Mouse (Mus musculus) kidney, adult 11 months (tissue): Measurements from ENCODE around the gene Ngfr.

ENCODE experiments used
- DNase-seq: peaks from one replicate; pipeline ENCODE4 v3.0.0; 2022

Gene Ngfr

GRCm38 (mm10) chr11:95594686-95595212 is 7.2 kb upstream of the Ngfr start:
- no peak for DNase-seq

DNA sequence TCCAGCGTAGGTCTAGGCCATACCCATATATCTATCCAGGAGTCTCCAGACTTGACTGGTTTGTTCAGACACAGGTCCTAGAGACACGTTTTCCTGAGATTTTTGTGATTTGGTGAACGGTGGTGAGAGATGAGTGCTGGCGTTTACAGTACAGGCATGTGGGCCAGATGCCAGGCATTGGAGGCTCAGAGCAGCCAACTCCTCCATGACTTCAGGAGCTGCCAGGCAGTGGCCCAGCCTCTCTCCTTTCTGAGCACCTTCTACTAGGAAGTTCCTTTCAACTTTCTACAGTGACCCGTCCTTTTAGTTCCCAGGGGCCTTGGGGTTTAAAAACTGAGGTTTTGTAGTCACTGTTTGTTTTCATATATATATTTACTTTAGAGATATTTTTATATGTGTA is 6.0 kb upstream of the Ngfr start:
- DNase-seq = no peak

DNA sequence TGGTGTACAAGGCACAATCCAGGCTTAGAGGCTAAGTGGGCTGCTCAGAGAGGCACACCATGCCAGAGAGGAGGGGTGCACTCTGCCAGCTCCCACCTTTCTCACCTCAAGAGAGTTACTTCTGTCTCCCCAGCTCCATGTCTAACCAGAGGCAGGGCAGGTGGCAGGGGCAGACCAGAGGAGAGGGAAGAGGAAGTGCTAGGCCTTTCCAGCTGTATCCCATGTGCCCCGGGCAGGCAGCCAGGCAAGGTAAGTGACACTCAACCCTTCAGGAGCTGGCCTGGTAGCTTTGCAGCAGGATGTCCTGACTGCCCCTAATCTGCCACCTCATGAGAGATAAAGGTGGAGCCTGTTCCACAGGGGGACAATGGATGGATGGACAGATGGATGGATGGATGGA is 5.2 kb upstream of the Ngfr start:
- no peak for DNase-seq

- DNase-seq = no peak
These were observed 1.7 kb upstream of the Ngfr start for GRCm38 (mm10) chr11:95589195-95589594.

DNA sequence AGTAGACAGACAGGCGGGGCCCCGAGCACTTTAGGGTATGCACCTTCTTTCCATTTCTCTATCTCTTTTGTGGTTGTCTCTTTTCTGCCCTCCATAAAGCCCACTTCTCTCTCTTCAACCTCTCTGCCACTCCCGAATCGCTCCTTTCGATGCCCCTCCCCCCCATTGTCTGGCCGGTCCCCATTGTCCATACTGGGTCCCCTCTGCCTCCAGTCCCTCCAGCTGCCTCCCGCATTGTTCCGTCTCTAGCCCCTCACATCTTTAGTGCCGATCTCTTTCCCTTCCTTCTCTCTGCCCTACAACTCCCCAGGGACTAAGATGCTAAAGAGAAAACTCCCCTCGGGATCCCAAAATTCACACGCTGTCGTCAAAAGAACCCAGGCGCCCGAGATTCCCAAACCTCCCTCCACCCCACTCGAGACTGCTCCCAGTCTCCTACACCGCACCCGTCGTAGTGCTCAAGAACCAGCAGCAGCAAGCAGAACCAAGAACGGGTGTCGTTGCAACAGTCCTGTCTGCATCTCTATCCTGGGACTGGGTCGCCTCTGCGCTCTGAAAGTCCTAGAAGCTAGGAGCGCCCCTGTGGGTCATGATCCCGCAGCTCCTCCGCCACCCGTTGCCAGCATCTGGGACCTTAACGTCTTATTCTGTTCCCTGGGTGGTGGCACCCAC is 648 bp downstream of the Ngfr start:
- no peak for DNase-seq

DNA sequence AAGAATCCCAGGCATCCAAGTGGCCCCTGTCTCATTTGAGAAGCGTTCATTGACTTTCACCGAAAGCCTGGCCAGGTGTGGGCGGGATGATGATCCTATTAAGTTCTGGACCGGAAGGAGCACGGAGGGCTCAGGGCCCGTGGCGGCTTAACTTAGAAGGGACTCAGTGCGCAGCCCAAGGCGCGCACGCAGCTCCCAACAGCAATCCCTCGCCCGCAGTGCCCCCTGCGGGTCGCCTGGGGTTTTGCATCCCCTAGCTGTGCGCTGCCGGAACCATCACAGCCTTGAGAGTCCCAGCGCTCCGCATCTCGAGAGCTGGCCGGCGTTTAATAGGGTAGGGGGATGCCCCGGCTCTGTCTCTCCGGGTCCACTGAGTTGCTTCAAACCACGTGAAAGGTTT is 1.4 kb downstream of the Ngfr start:
- peak; percentile 74 for DNase-seq

- no peak for DNase-seq
These were observed 1.9 kb downstream of the Ngfr start for GRCm38 (mm10) chr11:95585684-95586083.

DNA sequence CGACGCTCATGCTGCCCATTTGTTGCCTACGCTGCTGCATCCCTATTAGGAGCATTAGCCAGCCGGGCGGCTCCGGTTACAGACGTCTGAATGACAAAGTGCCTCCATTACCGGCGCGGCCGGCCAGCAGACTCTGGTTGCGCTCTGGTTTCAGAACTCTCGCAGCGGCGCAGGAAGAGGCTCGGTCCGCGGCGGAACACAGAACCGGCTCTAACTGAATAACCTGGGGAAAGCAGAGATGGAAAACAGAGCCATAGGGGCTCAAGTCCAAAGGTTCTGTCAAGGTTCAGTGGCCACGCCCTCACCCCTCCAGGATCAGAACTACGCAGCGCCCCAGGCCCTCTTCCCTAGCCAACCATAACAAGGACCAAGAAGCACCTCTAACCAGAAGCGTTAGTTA is 2.3 kb downstream of the Ngfr start:
- peak; percentile 79 for DNase-seq

- DNase-seq = no peak
These were observed 2.9 kb downstream of the Ngfr start for GRCm38 (mm10) chr11:95584651-95585050.

DNA sequence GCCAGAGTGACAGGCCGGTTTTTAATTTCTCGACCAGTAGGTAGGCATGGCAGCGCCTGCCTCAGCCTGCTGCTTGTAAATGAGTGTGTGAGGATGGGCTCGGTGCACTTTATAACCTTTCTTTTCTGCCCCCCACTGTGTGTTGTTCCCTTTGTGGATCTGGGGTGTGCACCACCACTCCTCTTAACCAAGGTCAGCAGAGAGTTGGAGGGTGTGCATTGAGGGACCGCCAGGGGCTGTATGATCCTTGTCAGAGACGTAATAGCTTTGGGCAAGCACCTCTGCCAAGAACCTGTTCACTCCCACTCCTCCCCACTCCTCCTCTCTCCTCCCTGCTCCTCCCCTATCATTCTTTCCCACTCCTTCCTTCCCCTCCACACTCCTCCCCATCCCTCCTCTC is 4.1 kb downstream of the Ngfr start:
- DNase-seq = no peak

GRCm38 (mm10) chr11:95582193-95582592 is 5.3 kb downstream of the Ngfr start:
- no peak for DNase-seq

DNA sequence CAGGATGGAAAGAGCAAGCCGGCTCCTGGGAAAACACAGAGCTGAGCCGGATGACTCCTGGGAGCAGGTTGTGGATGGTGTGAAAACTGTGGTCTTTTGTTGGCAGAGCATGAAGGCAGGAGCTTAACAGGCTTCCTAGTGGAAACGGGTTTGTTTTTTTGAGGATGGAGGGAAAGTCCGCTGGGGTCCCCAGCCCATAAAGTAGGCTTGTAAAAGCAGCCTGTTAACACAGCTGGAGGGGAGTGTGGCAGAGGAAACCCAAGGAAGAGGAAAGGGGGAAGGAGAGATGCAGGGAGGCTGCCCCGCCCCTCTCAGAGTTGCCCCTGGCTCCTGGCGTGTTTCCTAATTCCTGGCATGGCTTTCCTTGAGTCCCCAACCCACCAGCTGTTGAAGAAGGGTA is 8.1 kb downstream of the Ngfr start:
- no peak for DNase-seq

DNA sequence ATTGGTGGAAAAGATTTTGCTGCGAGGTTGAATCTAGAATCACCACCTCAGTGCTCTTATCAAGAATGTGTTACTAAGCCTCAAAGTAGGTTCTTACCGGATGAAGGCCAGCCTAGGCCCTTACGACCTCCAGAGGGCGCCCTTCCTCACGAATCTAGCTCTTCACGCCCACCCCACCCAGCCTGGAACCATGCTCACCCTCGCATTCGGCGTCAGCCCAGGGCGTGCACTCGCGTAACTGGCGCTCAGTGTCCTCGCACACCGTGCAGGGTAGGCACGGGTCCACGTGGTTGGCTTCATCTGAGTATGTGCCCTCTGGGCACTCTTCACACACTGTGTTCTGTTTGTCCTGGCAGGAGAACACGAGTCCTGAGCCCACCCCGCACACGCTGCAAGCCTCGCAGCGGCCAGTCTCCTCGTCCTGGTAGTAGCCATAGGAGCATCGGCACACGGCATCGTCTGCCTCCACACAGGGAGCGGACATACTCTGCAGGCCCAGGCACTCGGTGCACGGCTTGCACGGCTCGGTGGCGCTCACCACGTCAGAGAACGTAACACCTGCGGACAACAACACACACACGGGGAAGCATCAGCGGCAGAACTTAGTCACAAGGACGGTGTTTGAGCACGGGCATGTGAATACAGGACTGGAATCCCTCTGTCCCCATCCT is 9.6 kb downstream of the Ngfr start:
- no peak for DNase-seq

- DNase-seq = no peak
These were observed 11.2 kb downstream of the Ngfr start for GRCm38 (mm10) chr11:95576299-95576698.

- DNase-seq = no peak
These were observed 11.7 kb downstream of the Ngfr start for GRCm38 (mm10) chr11:95575791-95576190.

GRCm38 (mm10) chr11:95574786-95575334 is 12.7 kb downstream of the Ngfr start:
- DNase-seq = no peak

- no peak for DNase-seq
These were observed 15.3 kb downstream of the Ngfr start for GRCm38 (mm10) chr11:95572227-95572626.

DNA sequence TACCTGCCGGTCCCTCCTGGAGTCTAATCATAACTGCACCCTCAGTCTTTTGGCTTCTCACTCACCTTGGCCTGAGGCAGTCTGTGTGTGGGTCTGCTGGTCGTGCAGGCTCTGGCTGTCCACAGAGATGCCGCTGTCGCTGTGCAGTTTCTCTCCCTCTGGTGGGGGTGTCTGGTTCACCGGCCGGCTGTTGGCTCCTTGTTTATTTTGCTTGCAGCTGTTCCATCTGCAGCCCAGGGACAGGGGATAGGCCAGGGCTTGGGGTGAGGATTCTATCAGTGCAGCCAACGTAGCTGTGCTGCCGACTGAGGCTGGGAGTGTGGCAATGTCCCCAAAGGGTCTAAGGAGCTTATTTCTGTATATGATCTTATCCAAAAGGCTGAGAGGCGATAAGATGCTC is 15.8 kb downstream of the Ngfr start:
- DNase-seq = no peak

DNA sequence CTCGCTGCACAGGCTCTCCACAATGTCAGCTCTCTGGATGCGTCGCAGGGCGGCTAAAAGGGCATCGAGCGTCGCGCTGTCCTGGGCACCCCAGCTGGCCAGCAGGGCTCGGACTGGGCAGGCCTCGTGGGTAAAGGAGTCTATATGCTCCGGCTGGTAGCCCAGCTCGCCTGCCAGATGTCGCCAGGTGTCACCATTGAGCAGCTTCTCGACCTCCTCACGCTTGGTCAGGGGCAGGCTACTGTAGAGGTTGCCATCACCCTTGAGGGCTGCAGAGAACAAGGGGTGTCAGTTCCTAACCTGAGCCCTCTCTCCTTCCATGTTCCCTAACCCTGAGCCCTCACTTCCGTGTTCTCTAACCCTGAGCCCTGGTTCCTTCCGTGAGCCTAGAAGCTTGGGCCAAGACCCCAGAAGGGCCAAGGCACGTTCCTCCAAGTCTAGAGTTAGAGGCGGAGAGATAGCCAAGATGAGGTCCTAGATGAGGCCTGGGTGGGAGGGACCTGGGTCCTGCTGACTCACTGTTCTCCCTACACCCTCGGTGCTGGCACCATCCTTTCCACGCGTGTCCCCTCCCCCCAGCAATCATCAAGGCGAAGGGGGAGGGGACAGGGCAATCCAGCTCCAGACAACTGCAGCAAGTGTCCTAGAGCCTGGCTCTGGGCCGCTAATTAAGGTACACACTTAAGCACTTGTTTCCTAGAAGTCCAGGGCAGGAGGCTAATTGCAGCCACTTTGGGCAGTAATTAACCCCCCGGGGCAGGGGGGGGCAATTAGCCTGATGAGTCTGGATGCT is 16.5 kb downstream of the Ngfr start:
- no peak for DNase-seq

DNA sequence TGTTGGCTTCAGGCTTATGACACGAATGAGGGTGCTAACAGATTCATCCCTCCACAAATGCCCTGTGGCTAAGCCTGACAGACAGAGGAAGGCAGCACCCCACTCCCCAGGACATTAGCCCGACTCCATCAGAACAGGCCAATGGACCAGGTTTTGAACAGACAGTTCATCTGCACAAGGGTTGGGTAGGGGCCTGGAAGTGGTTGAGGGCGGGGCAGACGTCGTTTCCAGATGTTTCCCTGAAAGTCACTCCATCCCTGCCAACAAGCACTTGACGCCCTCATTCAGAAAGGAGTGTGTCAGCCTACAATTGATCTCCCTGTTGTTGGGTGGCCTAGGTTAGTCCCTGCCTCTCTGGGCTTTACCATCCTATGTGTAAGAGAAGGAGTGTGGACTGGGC is 17.6 kb downstream of the Ngfr start:
- DNase-seq = no peak

DNA sequence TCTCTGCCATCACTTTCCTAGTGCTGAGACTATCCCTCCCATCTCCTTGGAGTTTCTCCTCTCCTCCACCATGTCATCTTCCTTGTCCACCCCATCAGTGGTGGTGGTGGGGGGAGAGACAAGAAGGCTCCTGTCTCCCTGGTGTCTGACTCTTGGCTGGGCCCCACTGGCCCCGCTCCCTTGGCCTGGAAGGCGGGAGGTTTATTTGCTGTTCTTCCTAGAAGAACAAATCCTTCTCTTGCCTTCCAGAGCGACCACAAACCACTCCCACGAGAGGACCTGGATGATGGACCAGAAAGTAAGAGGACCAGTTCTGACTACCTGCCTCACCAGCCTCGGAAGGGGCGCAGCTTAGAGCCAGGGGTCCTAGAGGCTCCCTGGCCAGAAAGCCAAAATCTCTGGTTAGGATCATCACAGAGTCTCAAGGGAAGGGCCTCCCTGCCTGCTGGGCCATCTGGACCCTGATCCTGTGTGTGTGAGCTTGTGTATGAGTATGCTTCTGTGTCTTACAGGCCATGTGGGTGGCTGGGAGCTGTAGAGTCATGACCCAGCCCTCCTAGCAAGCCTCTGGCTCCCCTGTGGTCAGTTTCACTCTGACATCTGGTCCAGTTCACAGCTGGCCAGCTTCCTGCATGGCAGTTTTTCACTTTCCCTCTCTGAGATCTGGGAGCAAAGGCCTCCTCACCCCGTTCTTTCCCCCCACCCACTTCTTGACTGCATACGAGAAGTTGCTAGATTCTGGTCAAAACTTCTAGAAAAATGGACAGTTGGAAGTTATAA is 19.4 kb downstream of the Ngfr start:
- no peak for DNase-seq

DNA sequence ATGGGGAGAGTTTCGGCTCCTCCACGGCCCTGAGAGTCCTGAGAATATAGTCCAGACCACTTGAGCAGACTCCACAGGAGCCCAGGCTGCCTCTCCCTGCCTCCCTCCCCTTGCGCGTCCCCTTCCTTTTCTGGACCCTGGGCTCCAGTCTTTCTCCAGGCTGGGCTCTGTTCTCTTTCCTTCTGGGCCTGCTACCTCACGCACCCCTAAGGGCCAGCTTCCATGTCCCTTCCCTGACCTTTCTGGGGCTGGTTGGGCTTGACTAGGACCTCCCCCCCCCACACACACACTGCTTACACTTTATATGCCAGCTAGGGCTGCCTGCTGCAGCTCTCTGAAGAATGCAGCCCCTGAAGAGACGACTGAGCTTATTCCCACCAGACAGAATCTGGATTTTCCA is 20.2 kb downstream of the Ngfr start:
- no peak for DNase-seq

DNA sequence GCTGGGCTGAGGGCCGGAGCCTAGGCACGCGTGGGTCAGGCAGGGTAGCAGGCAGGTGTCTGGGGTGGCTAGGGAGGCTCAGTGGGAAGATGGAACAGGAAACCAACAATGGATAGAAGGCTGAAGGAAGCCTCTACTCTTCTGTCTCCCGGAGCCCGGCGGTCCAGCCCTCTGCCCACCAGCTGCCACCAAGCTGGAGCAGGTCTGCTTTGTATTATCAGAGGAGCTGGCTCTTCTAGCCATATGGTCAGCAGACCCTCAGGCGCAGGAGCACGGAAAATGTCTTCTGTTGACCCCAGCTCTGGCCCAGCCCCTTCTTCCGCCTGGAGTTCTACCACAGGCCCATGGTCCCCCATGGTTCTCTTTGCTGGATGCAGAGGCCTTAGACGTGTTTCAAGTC is 22.2 kb downstream of the Ngfr start:
- DNase-seq = no peak
